Mouse (Mus musculus) neutrophil, adult 5-6 weeks (primary cell): ENCODE data around the gene Slc22a23. TPM values are rescaled to one million over a fixed set of nuclear protein-coding genes. Genes with fewer than 3 reads are reported as not detected.

Experiments
- ATAC-seq: fragments of 151-379, 151-347 bp; 2 replicates; pipeline ENCODE4 v1.8.0; 2017; ENCODE audit warnings: mild to moderate bottlenecking, moderate TSS enrichment; ENCODE audit not compliant: insufficient number of reproducible peaks, poor library complexity, low FRiP score, severe bottlenecking; ENCODE audit errors: extremely low read depth
- total RNA-seq: library from RNA; stranded (forward); fragments of 200-1000 nt; gene quantifications from 2 replicates; pipeline ENCODE4 v1.2.3, GENCODE M21; 2017

Slc22a23 gene
- total RNA-seq, 1 experiment from 2014 or later = 2.7 TPM

DNA sequence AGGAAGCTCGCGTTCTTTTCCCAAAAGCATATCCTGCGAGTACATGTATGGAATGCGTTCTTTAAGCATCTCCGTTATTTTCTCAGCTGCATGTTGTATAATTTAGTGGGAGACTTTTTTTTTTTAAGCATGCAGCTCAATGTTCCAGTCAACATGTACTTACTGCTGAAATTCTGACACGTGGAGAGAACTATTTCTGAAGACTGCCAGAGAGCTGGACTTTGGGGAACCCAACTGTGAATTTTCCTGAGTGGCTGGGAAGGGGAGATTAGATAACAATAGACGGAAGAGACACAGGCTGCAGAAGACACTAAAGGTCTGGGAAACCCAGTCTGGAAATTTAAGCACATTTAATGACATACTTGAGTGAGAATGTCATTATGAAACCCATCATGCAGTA lies 1.3 kb upstream of the Slc22a23 start:
- ATAC-seq = no peak

DNA sequence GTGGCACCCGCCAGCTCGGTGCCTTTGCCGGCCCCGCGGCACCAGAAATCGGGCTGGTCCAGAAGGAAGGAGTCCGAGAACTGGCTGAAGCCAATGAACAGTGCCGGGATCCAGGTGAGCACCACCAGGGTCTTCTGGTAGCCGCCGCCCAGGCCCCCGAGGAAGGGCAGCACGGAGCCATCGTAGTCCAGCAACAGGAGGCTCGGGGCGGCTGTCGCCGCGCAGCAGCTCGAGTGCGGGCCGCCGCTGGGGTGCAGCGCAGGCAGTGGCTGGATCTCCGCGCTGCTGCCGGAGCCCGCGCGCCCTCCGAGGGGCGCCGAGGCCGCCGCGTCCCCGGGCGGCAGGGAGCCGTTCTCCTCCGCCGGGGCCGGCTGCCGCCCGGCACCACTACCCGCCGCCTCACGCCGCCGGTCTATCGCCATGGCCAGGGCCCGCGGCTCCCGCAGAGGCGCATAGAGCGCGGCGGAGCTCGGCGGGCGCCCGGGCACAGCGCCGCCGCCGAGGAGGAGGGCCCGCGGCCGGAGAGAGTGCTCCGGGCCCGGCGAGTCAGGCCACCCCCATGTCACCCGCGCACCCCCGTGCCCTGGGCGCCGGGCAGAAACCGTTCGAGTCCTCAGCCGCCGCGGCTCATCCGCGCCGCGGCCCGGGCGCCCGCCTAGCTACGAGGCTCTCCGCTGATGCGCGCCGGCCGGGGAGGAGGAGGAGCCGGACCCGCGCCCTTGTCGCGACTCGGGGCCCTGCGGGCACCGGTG lies 430 bp downstream of the Slc22a23 start:
- ATAC-seq = no peak

DNA sequence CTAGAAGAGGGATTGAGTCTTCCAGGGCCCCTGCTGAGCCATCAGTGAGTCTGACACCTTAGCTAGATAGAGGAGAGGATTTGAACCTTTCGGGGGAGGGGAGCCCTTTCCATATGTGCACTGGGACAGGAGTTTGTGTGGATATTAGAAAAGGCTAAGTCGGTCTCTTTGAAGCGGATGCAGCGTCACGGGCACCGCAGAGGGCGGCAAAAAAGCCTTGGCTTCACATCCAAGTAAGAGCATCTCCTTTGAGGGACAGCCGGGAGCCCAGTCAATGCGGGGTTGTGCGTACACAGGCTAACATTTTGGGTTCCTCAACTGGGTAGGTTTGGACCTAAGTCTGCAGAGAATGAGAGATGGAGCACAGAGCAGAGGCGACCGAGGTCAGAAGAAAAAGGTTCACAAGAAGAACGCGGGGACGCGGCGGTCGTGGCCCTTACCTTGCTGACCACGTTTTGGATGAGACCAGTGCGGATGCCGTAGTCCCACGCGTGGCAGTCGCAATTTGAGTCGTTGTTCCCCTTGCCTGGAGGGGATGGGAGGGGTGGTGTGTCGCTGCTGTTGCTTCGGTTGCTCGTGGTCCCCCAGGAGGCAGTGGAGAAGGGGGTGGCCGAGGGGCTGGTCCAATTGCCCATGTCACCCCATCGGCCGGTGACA lies 1.1 kb downstream of the Slc22a23 start:
- ATAC-seq = no peak

GRCm38 (mm10) chr13:34342286-34342890 lies 2.6 kb downstream of the Slc22a23 start:
- ATAC-seq = no peak

DNA sequence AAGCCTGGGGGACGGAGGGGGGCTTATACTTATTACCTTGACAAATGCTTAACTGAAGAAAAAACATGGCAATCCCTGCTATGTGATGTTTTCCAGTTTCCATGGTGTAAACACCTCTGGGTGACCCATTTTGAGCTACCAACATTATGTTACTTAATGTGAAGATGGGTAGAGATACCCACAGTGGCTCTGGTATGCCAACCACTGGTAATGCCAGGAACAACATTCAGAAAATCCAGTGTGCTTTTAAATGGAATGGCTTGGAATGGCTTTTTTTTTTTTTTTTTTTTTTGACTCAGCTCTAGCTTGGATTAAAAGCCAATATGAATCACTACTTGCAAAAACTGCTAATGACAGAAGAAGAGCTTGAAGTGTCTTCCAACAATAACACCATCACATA lies 8.1 kb downstream of the Slc22a23 start:
- ATAC-seq = no peak

- ATAC-seq = no peak
These were observed 10.1 kb downstream of the Slc22a23 start for GRCm38 (mm10) chr13:34334847-34335246.

- ATAC-seq = no peak
These were observed 12.2 kb downstream of the Slc22a23 start for GRCm38 (mm10) chr13:34332762-34333161.

GRCm38 (mm10) chr13:34331399-34332186 lies 13.4 kb downstream of the Slc22a23 start:
- no peak for ATAC-seq

GRCm38 (mm10) chr13:34329589-34329988 lies 15.4 kb downstream of the Slc22a23 start:
- no peak for ATAC-seq

- no peak for ATAC-seq
These were observed 18.0 kb downstream of the Slc22a23 start for GRCm38 (mm10) chr13:34326992-34327391.

- no peak for ATAC-seq
These were observed 21.6 kb downstream of the Slc22a23 start for GRCm38 (mm10) chr13:34323361-34323760.

GRCm38 (mm10) chr13:34320482-34320881 lies 24.5 kb downstream of the Slc22a23 start:
- ATAC-seq = no peak

DNA sequence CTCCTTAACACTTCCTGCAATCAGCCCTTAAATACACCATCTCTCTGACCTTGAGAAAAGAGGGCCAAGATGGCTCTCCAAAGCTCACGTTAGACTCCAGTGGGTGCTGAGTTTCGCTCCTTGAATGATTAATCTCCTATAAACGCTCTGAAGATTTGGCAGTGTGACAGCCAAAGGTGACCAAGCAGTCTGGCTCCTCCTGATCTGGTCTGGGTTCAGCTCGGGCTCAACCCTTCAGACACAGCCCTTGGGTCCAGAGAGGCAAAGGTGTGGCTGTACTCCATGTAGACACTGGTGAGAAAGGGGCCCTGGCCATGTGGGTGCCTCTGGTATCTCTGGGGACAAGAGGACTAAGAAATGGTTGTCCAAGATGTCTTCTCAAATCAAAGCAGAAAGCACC lies 27.9 kb downstream of the Slc22a23 start:
- ATAC-seq = no peak

DNA sequence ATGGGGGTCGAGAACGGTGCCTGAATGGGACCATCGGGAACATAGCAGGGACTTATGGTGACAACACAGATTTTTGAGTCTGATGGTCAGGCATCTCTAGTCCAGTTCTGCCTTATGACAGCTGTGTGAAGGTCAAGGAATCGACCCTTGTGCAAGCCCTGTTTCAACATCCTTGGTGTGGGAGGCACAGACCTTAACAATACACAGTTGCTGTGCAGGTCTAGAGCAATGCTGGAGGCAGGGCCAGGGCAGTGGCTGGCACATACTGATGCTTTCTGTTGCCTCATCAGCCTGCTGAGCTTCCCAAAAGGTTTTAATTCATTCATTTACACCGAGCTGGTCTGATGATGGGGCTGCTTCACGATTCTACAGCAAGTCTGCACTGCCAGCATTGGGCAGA lies 28.5 kb downstream of the Slc22a23 start:
- no peak for ATAC-seq

DNA sequence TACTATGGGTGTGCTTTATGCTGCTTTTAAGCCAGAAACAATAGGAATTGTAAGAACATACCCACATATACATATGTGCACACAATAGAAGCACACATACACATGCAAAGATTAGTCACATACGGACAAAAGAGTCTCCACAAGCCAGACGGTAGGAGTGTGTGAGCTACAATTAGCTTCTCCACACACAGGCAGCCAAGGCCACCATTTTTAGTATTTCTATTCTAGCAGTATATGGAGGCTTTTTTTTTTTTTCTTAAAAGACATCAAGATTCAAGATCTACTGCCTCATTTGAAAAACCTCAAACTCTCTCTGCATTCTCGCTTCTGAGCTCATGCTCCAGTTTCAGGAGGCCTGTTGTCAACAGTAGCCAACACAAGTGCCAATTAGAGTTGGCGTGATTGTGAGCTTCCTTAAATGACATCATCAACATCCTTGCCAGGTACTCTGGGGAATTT lies 31.9 kb downstream of the Slc22a23 start:
- no peak for ATAC-seq

GRCm38 (mm10) chr13:34312346-34313002 lies 32.5 kb downstream of the Slc22a23 start:
- ATAC-seq = no peak

DNA sequence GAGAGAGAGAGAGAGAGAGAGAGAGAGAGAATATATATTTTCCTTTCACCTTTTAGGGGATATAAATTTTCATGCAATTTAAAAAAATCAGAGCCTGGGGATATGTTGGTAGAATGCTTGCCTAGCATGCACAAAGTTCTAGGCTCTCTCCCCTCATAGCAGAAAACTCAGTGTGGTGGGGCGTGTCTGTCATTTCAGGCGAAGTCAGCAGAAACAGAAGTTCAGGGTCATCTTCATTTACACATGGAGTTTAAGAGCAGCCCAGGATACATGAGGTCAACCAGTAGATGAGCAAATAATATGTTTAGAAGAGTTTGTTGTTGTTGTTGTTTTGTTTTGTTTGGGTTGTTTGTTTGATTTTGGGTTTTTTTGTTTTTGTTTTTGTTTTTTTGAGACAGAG lies 33.4 kb downstream of the Slc22a23 start:
- ATAC-seq = no peak

- ATAC-seq = no peak
These were observed 36.4 kb downstream of the Slc22a23 start for GRCm38 (mm10) chr13:34308604-34308927.
